Mouse (Mus musculus): ENCODE measurements at regions not wholly inside any gene's neighbourhood (a gene's known extent, or its start where the extent isn't known, plus 50 kb on each side); places are given as distances from the start of the nearest gene placed in this dataset.

- WGBS, result 32% methylated on average over 11 of the region's 11 CpGs
- H3K9me3 ChIP-seq (ENCODE audit: low read length), result no peaks in the 10 kb centered on the region
- H3K4me1 ChIP-seq (ENCODE audit: insufficient read depth, low read length), result no peaks in the 10 kb centered on the region
- H3K27ac ChIP-seq (ENCODE audit: low read length), result no peak overlapping the region
- no peak overlapping the region for H3K9ac ChIP-seq (replicated peaks; ENCODE audit: low read length)
- peak; percentile 19; the same call in 1 of the 2 replicates for ATAC-seq (ENCODE audit: low FRiP score, low TSS enrichment)
- no peak overlapping the region for H3K4me3 ChIP-seq (ENCODE audit: low read length)
- no peak overlapping the region; the same call in 1 of the 2 replicates for H3K4me2 ChIP-seq (replicated peaks; ENCODE audit: low read depth, low read length)
- no peaks in the 10 kb centered on the region for H3K27me3 ChIP-seq (ENCODE audit: insufficient read depth, low read length)
- H3K36me3 ChIP-seq (ENCODE audit: insufficient read depth, low read length), result no peaks in the 10 kb centered on the region
Observed at GRCm38 (mm10) chr5:102266451-102266850, 196.7 kb upstream of the Wdfy3 start.

GRCm38 (mm10) chr5:102267150-102267549 is 197.4 kb upstream of the Wdfy3 start:
- WGBS, result 68% methylated on average over 3 of the region's 3 CpGs
- no peaks in the 10 kb centered on the region for H3K36me3 ChIP-seq (ENCODE audit: insufficient read depth, low read length)
- H3K4me2 ChIP-seq (replicated peaks; ENCODE audit: low read depth, low read length), result no peak overlapping the region
- H3K4me1 ChIP-seq (ENCODE audit: insufficient read depth, low read length), result no peaks in the 10 kb centered on the region
- no peaks in the 10 kb centered on the region for H3K9me3 ChIP-seq (ENCODE audit: low read length)
- no peak overlapping the region for H3K4me3 ChIP-seq (ENCODE audit: low read length)
- no peak overlapping the region for H3K27ac ChIP-seq (ENCODE audit: low read length)
- H3K9ac ChIP-seq (replicated peaks; ENCODE audit: low read length), result no peak overlapping the region
- H3K27me3 ChIP-seq (ENCODE audit: insufficient read depth, low read length), result no peaks in the 10 kb centered on the region
- no peak for ATAC-seq (ENCODE audit: low FRiP score, low TSS enrichment)

- H3K27ac ChIP-seq (ENCODE audit: low read length), result no peak overlapping the region
- no peak overlapping the region for H3K4me3 ChIP-seq (ENCODE audit: low read length)
- no peaks in the 10 kb centered on the region for H3K4me1 ChIP-seq (ENCODE audit: insufficient read depth, low read length)
- no peak for ATAC-seq (ENCODE audit: low FRiP score, low TSS enrichment)
- no peaks in the 10 kb centered on the region for H3K36me3 ChIP-seq (ENCODE audit: insufficient read depth, low read length)
- no peak overlapping the region for H3K4me2 ChIP-seq (replicated peaks; ENCODE audit: low read depth, low read length)
- no peak overlapping the region for H3K9ac ChIP-seq (replicated peaks; ENCODE audit: low read length)
- no peaks in the 10 kb centered on the region for H3K9me3 ChIP-seq (ENCODE audit: low read length)
- no peaks in the 10 kb centered on the region for H3K27me3 ChIP-seq (ENCODE audit: insufficient read depth, low read length)
- 92% methylated on average over 9 of the region's 9 CpGs for WGBS
Observed at GRCm38 (mm10) chr5:102269204-102269603, 199.5 kb upstream of the Wdfy3 start.

GRCm38 (mm10) chr5:102275621-102276020 is 205.6 kb upstream of the Arhgap24 start:
- WGBS, result 93% methylated on average over 3 of the region's 3 CpGs
- Histone ChIP-seq H3K27ac (ENCODE audit: low read length) (no peak overlapping the region), H3K36me3 (ENCODE audit: insufficient read depth, low read length) (no peaks in the 10 kb centered on the region), H3K4me1 (ENCODE audit: insufficient read depth, low read length) (no peaks in the 10 kb centered on the region), H3K4me2 (replicated peaks; ENCODE audit: low read depth, low read length) (no peak overlapping the region), H3K9me3 (ENCODE audit: low read length) (no peaks in the 10 kb centered on the region), H3K27me3 (ENCODE audit: insufficient read depth, low read length) (no peaks in the 10 kb centered on the region), H3K9ac (replicated peaks; ENCODE audit: low read length) (no peak overlapping the region), H3K4me3 (ENCODE audit: low read length) (no peak overlapping the region)
- no peak for ATAC-seq (ENCODE audit: low FRiP score, low TSS enrichment)

GRCm38 (mm10) chr5:102287131-102287530 is 194.1 kb upstream of the Arhgap24 start:
- no peak for ATAC-seq (ENCODE audit: low FRiP score, low TSS enrichment)

GRCm38 (mm10) chr5:102290866-102291265 is 190.3 kb upstream of the Arhgap24 start:
- Histone ChIP-seq H3K9me3 (ENCODE audit: low read length) (no peaks in the 10 kb centered on the region), H3K27ac (ENCODE audit: low read length) (no peak overlapping the region), H3K36me3 (ENCODE audit: insufficient read depth, low read length) (no peaks in the 10 kb centered on the region), H3K9ac (replicated peaks; ENCODE audit: low read length) (no peak overlapping the region), H3K27me3 (ENCODE audit: insufficient read depth, low read length) (no peaks in the 10 kb centered on the region), H3K4me1 (ENCODE audit: insufficient read depth, low read length) (no peaks in the 10 kb centered on the region), H3K4me2 (replicated peaks; ENCODE audit: low read depth, low read length) (no peak overlapping the region), H3K4me3 (ENCODE audit: low read length) (no peak overlapping the region)
- no peak for ATAC-seq (ENCODE audit: low FRiP score, low TSS enrichment)
- 85% methylated on average over 7 of the region's 7 CpGs for WGBS

More at GRCm38 (mm10) chr5:102287131-102287530, 194.1 kb upstream of the Arhgap24 start:
- Histone ChIP-seq H3K4me1 (ENCODE audit: insufficient read depth, low read length) (no peaks in the 10 kb centered on the region), H3K27me3 (ENCODE audit: insufficient read depth, low read length) (no peaks in the 10 kb centered on the region), H3K27ac (ENCODE audit: low read length) (no peak overlapping the region), H3K9me3 (ENCODE audit: low read length) (no peaks in the 10 kb centered on the region), H3K4me3 (ENCODE audit: low read length) (no peak overlapping the region), H3K36me3 (ENCODE audit: insufficient read depth, low read length) (no peaks in the 10 kb centered on the region), H3K4me2 (replicated peaks; ENCODE audit: low read depth, low read length) (no peak overlapping the region), H3K9ac (replicated peaks; ENCODE audit: low read length) (no peak overlapping the region)
- WGBS, result 65% methylated on average over 4 of the region's 4 CpGs

GRCm38 (mm10) chr5:102295564-102295963 is 185.6 kb upstream of the Arhgap24 start:
- Histone ChIP-seq H3K9me3 (ENCODE audit: low read length) (no peaks in the 10 kb centered on the region), H3K36me3 (ENCODE audit: insufficient read depth, low read length) (no peaks in the 10 kb centered on the region), H3K4me1 (ENCODE audit: insufficient read depth, low read length) (no peaks in the 10 kb centered on the region), H3K4me3 (ENCODE audit: low read length) (no peak overlapping the region), H3K27me3 (ENCODE audit: insufficient read depth, low read length) (no peaks in the 10 kb centered on the region), H3K9ac (replicated peaks; ENCODE audit: low read length) (no peak overlapping the region), H3K4me2 (replicated peaks; ENCODE audit: low read depth, low read length) (no peak overlapping the region), H3K27ac (ENCODE audit: low read length) (no peak overlapping the region)
- 77% methylated on average over 5 of the region's 5 CpGs for WGBS
- no peak for ATAC-seq (ENCODE audit: low FRiP score, low TSS enrichment)

GRCm38 (mm10) chr5:102306309-102306708 is 174.9 kb upstream of the Arhgap24 start:
- no peaks in the 10 kb centered on the region for H3K9me3 ChIP-seq (ENCODE audit: low read length)

GRCm38 (mm10) chr5:102306718-102307117 is 174.5 kb upstream of the Arhgap24 start:
- Histone ChIP-seq H3K9ac (replicated peaks; ENCODE audit: low read length) (no peak overlapping the region), H3K9me3 (ENCODE audit: low read length) (no peaks in the 10 kb centered on the region), H3K27me3 (ENCODE audit: insufficient read depth, low read length) (no peaks in the 10 kb centered on the region), H3K27ac (ENCODE audit: low read length) (no peak overlapping the region), H3K4me1 (ENCODE audit: insufficient read depth, low read length) (no peaks in the 10 kb centered on the region), H3K4me3 (ENCODE audit: low read length) (no peak overlapping the region), H3K4me2 (replicated peaks; ENCODE audit: low read depth, low read length) (no peak overlapping the region), H3K36me3 (ENCODE audit: insufficient read depth, low read length) (no peaks in the 10 kb centered on the region)
- ATAC-seq (ENCODE audit: low FRiP score, low TSS enrichment), result no peak
- 80% methylated on average over 3 of the region's 3 CpGs for WGBS

More at GRCm38 (mm10) chr5:102306309-102306708, 174.9 kb upstream of the Arhgap24 start:
- Histone ChIP-seq H3K27ac (ENCODE audit: low read length) (no peak overlapping the region), H3K4me3 (ENCODE audit: low read length) (no peak overlapping the region), H3K27me3 (ENCODE audit: insufficient read depth, low read length) (no peaks in the 10 kb centered on the region), H3K36me3 (ENCODE audit: insufficient read depth, low read length) (no peaks in the 10 kb centered on the region), H3K9ac (replicated peaks; ENCODE audit: low read length) (no peak overlapping the region), H3K4me1 (ENCODE audit: insufficient read depth, low read length) (no peaks in the 10 kb centered on the region), H3K4me2 (replicated peaks; ENCODE audit: low read depth, low read length) (no peak overlapping the region)
- ATAC-seq (ENCODE audit: low FRiP score, low TSS enrichment), result no peak

GRCm38 (mm10) chr5:102311570-102311969 is 169.6 kb upstream of the Arhgap24 start:
- Histone ChIP-seq H3K27ac (ENCODE audit: low read length) (no peak overlapping the region), H3K36me3 (ENCODE audit: insufficient read depth, low read length) (no peaks in the 10 kb centered on the region), H3K4me3 (ENCODE audit: low read length) (no peak overlapping the region), H3K4me1 (ENCODE audit: insufficient read depth, low read length) (no peaks in the 10 kb centered on the region), H3K4me2 (replicated peaks; ENCODE audit: low read depth, low read length) (no peak overlapping the region), H3K9ac (replicated peaks; ENCODE audit: low read length) (no peak overlapping the region), H3K27me3 (ENCODE audit: insufficient read depth, low read length) (no peaks in the 10 kb centered on the region), H3K9me3 (ENCODE audit: low read length) (no peaks in the 10 kb centered on the region)
- no peak for ATAC-seq (ENCODE audit: low FRiP score, low TSS enrichment)
